Mouse (Mus musculus): ENCODE data around the gene Thra.

DNA sequence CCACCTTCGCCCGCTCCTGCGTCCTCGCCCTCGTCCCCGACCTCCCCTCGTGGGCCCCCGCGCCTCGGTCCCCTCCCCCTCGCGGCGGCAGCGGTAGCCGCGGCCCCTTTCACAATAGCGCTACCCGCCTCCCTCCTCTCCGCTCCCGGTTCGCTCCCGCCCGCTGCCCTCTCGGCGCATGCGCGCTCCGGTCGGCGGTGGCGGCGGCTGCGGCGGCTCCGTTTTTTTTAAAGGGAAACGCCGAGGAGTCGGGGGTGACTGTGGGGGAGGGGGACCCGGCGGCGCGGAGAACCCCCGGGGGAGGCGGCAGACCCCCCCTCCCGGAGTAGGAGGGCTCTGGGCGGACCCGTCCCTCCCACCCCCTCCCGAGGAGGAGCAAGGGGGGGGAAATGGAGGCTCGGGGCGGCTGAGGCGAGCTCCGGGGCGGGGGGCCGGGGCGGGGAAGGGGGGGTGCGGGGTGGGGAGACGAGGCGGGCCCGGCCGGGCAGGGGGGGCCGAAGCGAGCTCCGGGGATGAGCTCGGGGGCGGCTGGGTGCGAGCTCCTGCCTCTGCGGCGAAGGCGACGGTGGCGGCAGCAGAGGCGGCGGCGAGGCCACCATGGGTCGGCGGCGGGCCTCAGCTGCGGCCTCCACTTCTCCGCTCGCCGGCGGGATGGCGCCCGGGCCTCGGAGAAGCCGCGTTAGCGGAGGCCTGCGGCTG is 54.7 kb downstream of the Thra start, which contains the start of gene Msl1:
- TF ChIP-seq CTCF (IDR thresholded peaks at IDR 0.05; ENCODE audit: control insufficient read depth, insufficient read depth, insufficient read length): no peak
- TF ChIP-seq CEBPB (IDR thresholded peaks at IDR 0.05; ENCODE audit: low read depth): peak; percentile 55
- no peak for TF ChIP-seq MYOG (IDR thresholded peaks at IDR 0.05; ENCODE audit: control insufficient read depth, extremely low read depth, insufficient read length)
- no peak for TF ChIP-seq MAX (IDR thresholded peaks at IDR 0.05)
- TF ChIP-seq USF1 (IDR thresholded peaks at IDR 0.05; ENCODE audit: low read depth): no peak
